Mouse (Mus musculus): ENCODE data around the gene Cchcr1. TPM values are rescaled to one million over a fixed set of nuclear protein-coding genes. Genes with fewer than 3 reads are reported as not detected.
A peak's percentile ranks its signal among the peaks of the same experiment; 100 is the strongest.

Gene Cchcr1
- polyA plus RNA-seq, 1 experiment from 2014 or later: 9.5 TPM

- Histone ChIP-seq H3K9ac (replicated peaks) (no peak overlapping the region), H3K27ac (replicated peaks) (no peak overlapping the region), H3K4me1 (peaks cover 13% of the 10 kb centered on the region), H3K4me2 (replicated peaks) (no peak overlapping the region), H3K9me3 (no peaks in the 10 kb centered on the region), H3K27me3 (no peaks in the 10 kb centered on the region), H3K36me3 (no peaks in the 10 kb centered on the region), H3K4me3 (no peak overlapping the region)
- ATAC-seq (replicated peaks): no peak
- 29% methylated on average over 9 of the region's 9 CpGs for WGBS
Observed at GRCm38 (mm10) chr17:35567767-35568166, 50.9 kb downstream of the Cchcr1 start.

- peak overlapping the region; percentile 33 for H3K9ac ChIP-seq (replicated peaks)
- ATAC-seq (replicated peaks): peak; percentile 68; the same call in 1 of the 2 replicates
- H3K9me3 ChIP-seq: no peaks in the 10 kb centered on the region
- H3K4me1 ChIP-seq: peaks cover 13% of the 10 kb centered on the region
- no peaks in the 10 kb centered on the region for H3K36me3 ChIP-seq
- WGBS: 3% methylated on average over 28 of the region's 28 CpGs
- H3K27ac ChIP-seq (replicated peaks): no peak overlapping the region
- H3K27me3 ChIP-seq: no peaks in the 10 kb centered on the region
- peak overlapping the region; percentile 30 for H3K4me3 ChIP-seq
- H3K4me2 ChIP-seq (replicated peaks): peak overlapping the region; percentile 47
Observed at GRCm38 (mm10) chr17:35569091-35569944, 52.4 kb downstream of the Cchcr1 start.

- H3K4me3 ChIP-seq: no peak overlapping the region
- 71% methylated on average over 14 of the region's 14 CpGs for WGBS
Observed at GRCm38 (mm10) chr17:35570836-35571235, 53.9 kb downstream of the Cchcr1 start.

GRCm38 (mm10) chr17:35571477-35571876 lies 54.6 kb downstream of the Cchcr1 start:
- Histone ChIP-seq H3K36me3 (no peaks in the 10 kb centered on the region), H3K27ac (replicated peaks) (no peak overlapping the region), H3K9me3 (no peaks in the 10 kb centered on the region), H3K4me2 (replicated peaks) (no peak overlapping the region), H3K27me3 (no peaks in the 10 kb centered on the region), H3K9ac (replicated peaks) (no peak overlapping the region), H3K4me3 (no peak overlapping the region), H3K4me1 (peaks cover 13% of the 10 kb centered on the region)
- WGBS: 94% methylated on average over 7 of the region's 7 CpGs
- ATAC-seq (replicated peaks): no peak

More at GRCm38 (mm10) chr17:35570836-35571235, 53.9 kb downstream of the Cchcr1 start:
- Histone ChIP-seq H3K4me2 (replicated peaks) (no peak overlapping the region), H3K4me1 (peaks cover 13% of the 10 kb centered on the region), H3K36me3 (no peaks in the 10 kb centered on the region), H3K9ac (replicated peaks) (no peak overlapping the region), H3K27me3 (no peaks in the 10 kb centered on the region), H3K27ac (replicated peaks) (no peak overlapping the region), H3K9me3 (no peaks in the 10 kb centered on the region)
- ATAC-seq (replicated peaks): no peak

DNA sequence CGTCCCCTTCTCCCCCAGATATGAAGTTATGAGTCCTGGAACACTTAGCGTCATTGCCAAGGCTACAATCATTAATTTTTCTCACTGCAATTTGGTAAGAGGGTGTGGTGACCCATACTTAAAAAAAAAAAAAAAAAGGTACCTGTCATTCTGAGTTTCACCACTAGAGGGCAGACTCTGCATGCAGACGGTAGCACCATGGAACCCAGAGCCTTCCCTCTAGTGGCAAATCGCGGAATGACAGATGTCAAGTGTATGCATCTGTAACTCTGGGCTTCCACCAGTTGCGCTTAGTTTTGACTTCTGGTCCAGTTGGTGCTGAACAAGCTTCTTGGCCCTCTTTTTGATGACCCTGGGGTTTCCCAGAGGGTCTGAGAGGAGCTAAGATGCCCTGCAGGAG lies 61.3 kb downstream of the Cchcr1 start:
- ATAC-seq (replicated peaks): no peak

More for the DNA sequence above, 61.3 kb downstream of the Cchcr1 start:
- Histone ChIP-seq H3K4me2 (replicated peaks) (no peak overlapping the region), H3K9ac (replicated peaks) (no peak overlapping the region), H3K4me1 (no peaks in the 10 kb centered on the region), H3K4me3 (no peak overlapping the region), H3K9me3 (no peaks in the 10 kb centered on the region), H3K27ac (replicated peaks) (no peak overlapping the region), H3K27me3 (no peaks in the 10 kb centered on the region), H3K36me3 (no peaks in the 10 kb centered on the region)
- WGBS: 21% methylated on average over 6 of the region's 6 CpGs

Other genes starting within 250 kb of the Cchcr1 start
- gene H2-Q1, start 196.7 kb upstream of the Cchcr1 start, polyA plus RNA-seq (2015; fragmentation: Nextera tagmentation; extraction: Ambion mirVana): 0.27 and 0.32 TPM in 2 replicates
- gene H2-Q2, start 174.9 kb upstream of the Cchcr1 start, polyA plus RNA-seq (2015; fragmentation: Nextera tagmentation; extraction: Ambion mirVana): 1.1 and 1.2 TPM in 2 replicates
- gene H2-Q4, start 137.5 kb upstream of the Cchcr1 start, polyA plus RNA-seq (2015; fragmentation: Nextera tagmentation; extraction: Ambion mirVana): 0.73 and 0.80 TPM in 2 replicates
- 0.33 and 0.53 TPM in 2 replicates for gene H2-Q6, start 92.2 kb upstream of the Cchcr1 start, polyA plus RNA-seq (2015; fragmentation: Nextera tagmentation; extraction: Ambion mirVana)
- gene H2-Q7, start 77.9 kb upstream of the Cchcr1 start, polyA plus RNA-seq (2015; fragmentation: Nextera tagmentation; extraction: Ambion mirVana): 1.2 and 1.3 TPM in 2 replicates
- 0.11 and 0.83 TPM in 2 replicates for gene H2-Q10, start 47.0 kb upstream of the Cchcr1 start, polyA plus RNA-seq (2015; fragmentation: Nextera tagmentation; extraction: Ambion mirVana)
- not detected in 2 replicates for gene Pou5f1, start 11.1 kb upstream of the Cchcr1 start, polyA plus RNA-seq (2015; fragmentation: Nextera tagmentation; extraction: Ambion mirVana)
- gene Tcf19, start 276 bp upstream of the Cchcr1 start, polyA plus RNA-seq (2015; fragmentation: Nextera tagmentation; extraction: Ambion mirVana): 33.6 and 36.9 TPM in 2 replicates
- 1.2 and 1.5 TPM in 2 replicates for gene Psors1c2, start 16.1 kb downstream of the Cchcr1 start, polyA plus RNA-seq (2015; fragmentation: Nextera tagmentation; extraction: Ambion mirVana)
- gene Cdsn, start 35.0 kb downstream of the Cchcr1 start, polyA plus RNA-seq (2015; fragmentation: Nextera tagmentation; extraction: Ambion mirVana): 0.06 and 0.11 TPM in 2 replicates
- not detected in 2 replicates for gene 2300002M23Rik, start 50.4 kb downstream of the Cchcr1 start, polyA plus RNA-seq (2015; fragmentation: Nextera tagmentation; extraction: Ambion mirVana)
- not detected in 2 replicates for gene Sfta2, start 84.4 kb downstream of the Cchcr1 start, polyA plus RNA-seq (2015; fragmentation: Nextera tagmentation; extraction: Ambion mirVana)
- gene Gm9573, start 109.5 kb downstream of the Cchcr1 start, polyA plus RNA-seq (2015; fragmentation: Nextera tagmentation; extraction: Ambion mirVana): not detected in 2 replicates
- not detected in 2 replicates for gene Mucl3, start 126.6 kb downstream of the Cchcr1 start, polyA plus RNA-seq (2015; fragmentation: Nextera tagmentation; extraction: Ambion mirVana)
- gene Vars2, start 150.5 kb downstream of the Cchcr1 start, polyA plus RNA-seq (2015; fragmentation: Nextera tagmentation; extraction: Ambion mirVana): 16.2 and 18.1 TPM in 2 replicates
- 36.1 and 37.8 TPM in 2 replicates for gene Gtf2h4, start 156.6 kb downstream of the Cchcr1 start, polyA plus RNA-seq (2015; fragmentation: Nextera tagmentation; extraction: Ambion mirVana)
- 127 TPM in 2 replicates for gene Ddr1, start 187.5 kb downstream of the Cchcr1 start, polyA plus RNA-seq (2015; fragmentation: Nextera tagmentation; extraction: Ambion mirVana)